Mouse (Mus musculus): ENCODE data around the gene Cyb5b.
"Not testable (repeated sequence)": the region's sequence is repeated elsewhere in the genome, so short reads cannot be mapped to it uniquely, and the experiment has no call there.

Gene Cyb5b

DNA sequence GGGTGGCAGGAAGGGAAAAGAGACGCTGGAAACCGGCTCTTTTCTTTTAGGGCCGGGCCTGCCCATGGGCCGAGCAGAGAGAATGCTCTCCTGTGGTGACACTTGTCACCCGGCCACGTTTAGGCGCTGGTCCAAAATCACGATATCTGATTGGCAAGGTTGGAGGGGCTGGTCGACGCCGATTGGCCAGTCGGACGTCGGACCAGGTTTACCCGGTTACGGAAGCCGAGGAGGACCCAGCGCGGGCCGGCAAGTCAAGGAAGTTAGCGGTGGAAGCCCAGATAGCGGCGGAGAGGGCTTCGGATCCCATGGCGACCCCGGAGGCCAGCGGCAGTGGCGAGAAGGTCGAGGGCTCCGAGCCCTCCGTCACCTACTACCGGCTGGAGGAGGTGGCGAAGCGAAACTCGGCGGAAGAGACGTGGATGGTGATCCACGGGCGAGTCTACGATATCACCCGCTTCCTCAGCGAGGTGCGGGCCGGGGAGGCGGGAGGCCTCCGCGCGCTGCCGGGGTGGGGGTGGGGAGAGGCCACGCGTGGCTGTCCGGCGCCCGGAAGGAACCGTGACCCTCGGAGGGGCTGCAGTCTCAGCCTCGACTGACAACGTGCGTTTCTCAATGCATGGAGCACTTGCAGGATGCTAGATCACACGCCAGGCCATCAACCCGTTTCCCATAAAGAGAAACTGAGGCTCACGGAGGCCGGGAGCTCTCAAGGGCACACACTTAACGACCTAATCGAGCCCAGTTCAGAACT, at the start of gene Cyb5b:
TSS of gene Cyb5b (plus strand) at position 237 of the 754 bp plus-strand sequence.
- peak; percentile 98 for DNase-seq

DNA sequence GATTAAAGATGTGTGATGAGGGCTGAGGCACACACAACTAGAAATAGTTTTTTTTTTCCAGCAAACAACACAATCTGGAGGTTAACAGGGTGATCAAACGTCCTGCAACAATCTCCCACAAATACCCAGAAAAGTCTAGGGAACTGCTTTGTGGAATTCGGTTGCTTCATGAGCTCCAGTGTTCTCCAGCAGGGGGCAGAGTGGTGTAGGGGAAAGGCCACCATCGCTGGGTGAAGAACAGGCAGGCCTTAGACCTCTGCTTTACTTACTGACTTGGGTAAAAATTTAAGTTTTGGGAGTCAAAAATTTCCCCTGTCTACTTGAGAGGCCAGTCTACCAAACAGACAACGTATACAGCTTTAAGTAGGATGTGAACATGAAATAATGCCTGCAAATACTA, 45.9 kb upstream of the Cyb5b start:
- DNase-seq = peak; percentile 71 to 84

DNA sequence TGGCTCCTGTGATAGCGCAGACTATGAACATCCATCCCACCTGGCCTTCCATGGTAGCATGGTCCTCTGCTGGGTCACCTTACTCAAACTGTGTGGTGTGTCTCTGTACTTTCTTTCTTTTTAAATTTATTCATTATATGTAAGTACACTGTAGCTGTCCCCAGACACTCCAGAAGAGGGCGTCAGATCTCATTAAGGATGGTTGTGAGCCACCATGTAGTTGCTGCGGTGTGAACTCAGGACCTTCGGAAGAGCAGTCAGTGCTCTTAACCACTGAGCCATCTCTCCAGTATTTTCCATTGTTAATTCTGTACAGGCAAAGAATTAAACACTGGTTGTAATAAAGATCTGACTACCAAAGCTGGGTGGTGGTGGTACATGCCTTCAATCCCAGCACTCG, 42.4 kb upstream of the Cyb5b start:
- not testable (repeated sequence) for DNase-seq

DNA sequence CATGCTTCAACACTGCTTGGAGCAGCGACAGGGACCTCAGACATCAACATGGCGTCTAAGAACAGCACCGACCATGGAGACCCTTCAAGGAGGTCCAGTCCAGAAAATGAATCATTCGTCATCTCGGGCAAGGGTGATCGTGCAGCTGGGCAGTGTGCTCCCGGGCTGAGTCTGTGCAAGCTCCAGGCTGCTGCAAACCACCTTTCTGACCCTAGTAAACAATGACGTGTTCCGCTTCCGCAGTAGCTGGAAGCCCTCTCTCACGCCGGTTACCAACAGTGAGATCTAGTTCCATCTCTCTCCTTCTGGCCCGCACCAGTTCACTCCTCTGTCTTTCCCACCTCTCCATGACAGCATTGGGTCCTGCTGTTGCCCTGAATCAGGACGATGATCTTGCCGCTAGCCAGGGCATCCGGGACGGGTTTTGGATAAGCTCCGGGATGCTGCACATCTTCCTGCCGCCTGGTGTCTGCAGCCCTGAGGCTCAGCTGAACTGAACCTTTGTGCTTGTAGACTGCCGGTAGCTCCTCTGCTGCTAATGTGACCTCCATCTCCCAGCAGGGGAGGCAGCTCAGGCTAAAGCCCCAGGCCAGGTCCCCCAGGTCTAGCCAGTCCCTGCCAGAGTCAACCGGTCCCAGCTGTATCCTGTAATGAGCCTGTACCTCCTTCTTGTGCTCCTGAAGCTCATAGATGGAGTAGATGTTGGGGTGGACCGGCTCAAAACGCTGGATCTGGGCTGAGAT, 41.3 kb upstream of the Cyb5b start:
- DNase-seq = no peak

DNA sequence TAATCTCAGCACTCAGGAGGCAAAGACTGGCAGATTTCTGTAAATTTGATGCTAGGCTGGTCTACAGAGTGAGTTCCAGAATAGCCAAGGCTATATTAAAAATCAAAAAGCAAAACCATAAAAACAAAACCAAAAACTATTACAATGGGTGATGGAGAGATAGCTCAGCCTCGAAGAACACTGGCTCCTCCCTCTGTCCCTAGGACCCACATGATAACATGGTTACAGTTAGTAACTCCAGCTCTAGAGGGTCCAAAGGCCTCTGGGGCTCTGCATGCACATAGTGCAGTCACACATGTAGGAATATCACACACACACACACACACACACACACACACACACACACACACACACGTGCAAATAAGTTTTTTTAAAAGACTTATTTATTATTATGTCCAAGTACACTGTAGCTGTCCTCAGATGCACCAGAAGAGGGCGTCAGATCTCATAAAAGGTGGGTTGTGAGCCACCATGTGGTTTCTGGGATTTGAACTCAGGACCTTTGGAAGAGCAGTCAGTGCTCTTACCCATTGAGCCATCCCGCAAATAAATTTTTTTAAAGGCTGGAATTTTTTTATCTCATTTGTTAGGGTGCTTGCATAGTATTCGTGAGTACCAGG, 40.5 kb upstream of the Cyb5b start:
- no peak for DNase-seq

DNA sequence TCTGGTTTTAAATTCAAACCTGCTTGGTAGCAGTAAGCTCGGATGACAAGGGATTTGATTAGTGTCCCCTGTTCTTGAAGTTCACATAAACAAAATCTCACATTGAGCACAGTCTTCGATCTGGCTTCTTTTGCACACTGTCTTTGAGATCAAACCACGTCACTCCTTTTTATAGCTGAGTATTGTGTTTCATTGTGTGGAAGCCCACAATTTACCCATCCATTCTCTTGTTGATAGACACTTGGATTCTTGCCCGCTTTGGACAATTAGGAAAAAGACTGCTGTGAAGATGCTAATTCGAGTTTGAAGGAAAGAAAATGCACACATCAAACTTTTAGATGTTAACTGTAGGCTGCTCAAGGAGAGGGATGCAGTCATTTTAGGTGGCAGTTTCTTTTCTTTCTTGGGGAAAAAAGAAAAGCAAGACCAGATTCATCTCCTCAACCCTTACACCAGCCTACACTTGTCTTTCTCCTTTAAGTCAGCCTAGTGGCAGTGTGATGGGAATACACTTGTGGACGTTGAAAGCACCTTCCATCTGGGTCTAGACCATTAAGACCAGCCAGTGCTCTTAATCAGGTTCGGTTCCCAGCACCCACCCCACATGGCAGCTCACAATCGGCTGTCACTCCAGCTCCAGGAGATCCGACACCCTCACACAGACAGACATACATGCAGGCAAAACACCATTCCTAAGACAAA, 39.7 kb upstream of the Cyb5b start:
- no peak for DNase-seq

DNA sequence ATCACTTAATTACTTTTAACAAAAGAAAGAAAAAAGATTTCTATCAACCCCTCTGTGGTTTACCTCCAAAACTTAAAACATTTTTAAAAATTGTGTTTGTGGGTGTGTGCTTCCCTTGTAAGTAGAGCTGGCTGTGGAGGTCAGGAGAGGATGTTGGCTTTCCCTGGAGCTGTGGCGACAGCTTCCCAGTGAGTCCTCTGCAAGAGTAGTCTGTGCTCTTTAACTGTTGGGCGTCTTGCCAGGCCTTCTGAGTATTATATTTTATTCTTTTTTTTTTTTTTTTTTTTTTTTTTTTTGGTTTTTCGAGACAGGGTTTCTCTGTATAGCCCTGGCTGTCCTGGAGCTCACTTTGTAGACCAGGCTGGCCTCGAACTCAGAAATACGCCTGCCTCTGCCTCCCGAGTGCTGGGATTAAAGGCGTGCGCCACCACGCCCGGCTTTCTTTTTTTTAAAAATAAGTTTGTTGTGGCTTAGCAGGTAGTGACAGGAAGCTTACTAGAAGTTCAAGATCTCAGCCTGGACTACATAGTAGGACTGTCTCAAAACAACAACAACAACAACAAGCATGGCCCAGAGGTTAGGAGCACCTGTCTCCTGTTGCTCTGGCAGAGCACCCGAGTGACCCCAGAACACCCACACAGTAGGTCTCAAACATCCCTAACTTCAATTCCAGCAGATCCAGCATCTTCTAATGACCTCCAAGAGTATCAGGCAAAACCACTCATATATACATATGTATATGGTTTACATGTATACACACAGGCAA, 38.9 kb upstream of the Cyb5b start:
- DNase-seq = no peak

DNA sequence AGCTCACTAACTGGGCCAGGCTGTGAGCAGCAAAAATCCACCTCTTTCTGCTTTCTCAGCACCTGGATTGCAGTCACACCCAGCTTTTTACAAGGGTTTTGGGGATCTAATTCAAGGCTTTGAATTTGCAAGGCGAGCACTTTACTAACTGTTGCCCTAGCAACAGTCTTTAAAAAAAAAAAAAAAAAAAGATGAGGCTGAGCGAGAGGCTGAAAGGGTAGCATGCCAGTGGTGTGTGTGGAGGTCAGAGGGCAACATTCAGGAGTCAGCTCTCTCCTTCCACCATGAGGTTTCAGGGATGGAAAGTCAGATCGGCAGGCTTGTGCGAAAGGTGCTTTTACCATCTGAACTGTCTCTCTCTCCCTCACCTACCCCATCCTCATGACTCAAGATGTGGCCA, 37.2 kb upstream of the Cyb5b start:
- no peak for DNase-seq

DNA sequence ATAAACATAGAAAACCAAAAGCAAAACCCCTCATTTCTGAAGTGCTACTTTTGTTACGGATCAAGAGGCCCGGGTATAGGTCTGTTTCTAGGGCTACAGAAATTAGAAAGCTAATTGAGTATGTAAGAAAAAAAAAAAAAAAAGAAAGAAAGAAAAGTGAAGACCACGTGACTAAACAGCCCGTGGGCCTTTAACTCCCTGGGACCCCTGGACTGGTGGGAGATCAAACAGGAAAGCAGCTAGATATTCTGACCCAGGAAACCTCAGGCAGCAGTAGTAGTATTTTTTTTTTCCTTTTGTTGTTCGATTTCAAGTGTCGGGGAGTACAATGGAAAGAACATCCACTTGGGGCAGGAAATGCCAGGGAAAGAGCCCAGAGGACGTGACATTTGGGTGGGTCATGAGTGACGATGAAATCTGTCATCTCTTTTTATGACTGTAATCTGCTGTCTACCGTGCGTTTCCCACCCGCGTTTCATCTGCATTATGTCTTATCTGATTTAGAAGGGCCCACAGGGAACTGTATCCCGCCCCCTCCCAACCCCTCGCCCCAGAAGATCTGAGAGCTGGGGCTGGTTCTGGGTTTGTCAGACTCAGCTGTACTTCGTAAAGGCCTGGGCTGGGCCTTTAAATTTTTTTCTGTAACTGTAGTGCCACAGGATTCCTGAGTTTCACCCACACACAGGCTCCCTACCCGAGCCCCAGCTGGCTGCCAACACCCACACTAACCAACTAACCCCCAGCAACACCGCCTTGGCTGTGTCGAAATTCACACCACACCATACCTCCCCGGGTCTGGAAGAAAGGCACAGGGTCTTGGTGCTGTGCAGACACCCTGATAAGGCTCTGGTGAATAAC, 36.1 kb upstream of the Cyb5b start:
- DNase-seq = no peak

DNA sequence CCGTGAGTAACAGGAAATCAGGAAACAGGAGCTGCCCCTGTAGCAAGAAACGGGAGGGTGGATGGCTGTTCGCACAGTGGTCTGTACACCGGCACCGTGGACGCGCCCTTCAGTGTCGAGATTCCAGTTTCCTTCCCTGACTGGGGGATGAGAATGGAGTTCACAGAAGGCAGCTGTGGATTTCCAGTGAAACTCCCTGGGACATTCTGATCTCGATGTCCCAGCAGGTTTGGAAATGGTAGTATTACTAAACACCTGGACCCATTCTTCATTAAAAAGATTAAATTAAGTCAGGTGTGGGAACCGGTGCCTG, 35.5 kb upstream of the Cyb5b start:
- no peak for DNase-seq

DNA sequence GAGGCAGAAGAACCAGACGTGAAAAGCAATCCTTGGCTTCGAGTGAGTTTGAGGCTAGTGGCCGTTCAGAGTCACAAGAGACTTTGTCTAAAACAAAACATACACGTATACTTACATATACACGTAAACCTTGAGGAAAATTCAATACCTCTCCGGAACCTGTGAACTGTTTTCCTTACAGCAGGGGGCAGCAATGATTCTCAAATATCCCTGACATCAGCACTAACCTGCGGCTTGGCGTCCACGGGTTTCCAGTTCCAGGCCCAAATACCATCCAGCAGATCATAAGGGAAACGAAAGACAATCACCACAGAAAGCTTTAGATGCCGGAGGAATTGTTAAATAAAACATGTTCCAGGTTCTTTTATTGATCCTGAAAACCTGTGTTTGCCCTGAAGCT, 34.4 kb upstream of the Cyb5b start:
- DNase-seq = peak; percentile 82 to 89

DNA sequence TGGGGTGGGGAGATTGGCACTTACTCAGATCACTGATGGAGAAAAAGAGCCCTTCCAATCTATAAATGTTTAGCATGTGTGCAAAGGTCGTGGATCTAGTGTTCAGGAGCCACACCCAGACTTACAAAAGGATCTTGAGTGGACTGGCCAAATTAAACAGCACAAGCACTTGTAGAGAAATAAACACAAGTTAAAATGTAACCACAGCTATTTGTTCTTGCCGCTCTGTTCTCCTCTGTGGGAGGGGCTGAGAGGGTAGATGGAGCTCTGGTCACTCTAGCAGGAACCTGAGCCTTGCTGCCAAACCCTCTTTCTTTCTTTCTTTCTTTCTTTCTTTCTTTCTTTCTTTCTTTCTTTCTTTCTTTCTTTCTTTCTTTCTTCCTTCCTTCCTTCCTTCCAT, 33.4 kb upstream of the Cyb5b start:
- no peak for DNase-seq

DNA sequence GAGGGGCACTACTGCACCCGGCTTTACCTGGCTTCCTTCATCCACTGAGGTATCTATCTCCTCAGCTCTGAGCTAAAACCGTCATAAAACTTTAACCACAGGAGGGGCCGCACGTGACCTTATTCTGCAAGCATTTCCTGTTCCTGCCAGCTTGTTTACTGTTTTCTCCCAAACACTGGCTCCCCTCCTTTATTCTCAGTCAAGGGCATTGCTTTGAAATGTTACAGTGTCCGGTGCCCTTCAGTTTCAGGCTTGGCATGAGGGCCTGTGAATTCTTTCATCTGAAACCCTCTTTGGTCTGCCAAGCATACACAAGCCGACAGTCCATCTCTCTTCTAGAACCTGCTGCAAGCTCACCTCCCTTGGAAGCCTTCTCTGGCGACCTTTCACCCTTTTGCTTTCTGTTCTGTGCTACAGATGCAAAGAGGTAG, 31.6 kb upstream of the Cyb5b start:
- peak in 1 of 2 experiments; percentile 37 for DNase-seq

DNA sequence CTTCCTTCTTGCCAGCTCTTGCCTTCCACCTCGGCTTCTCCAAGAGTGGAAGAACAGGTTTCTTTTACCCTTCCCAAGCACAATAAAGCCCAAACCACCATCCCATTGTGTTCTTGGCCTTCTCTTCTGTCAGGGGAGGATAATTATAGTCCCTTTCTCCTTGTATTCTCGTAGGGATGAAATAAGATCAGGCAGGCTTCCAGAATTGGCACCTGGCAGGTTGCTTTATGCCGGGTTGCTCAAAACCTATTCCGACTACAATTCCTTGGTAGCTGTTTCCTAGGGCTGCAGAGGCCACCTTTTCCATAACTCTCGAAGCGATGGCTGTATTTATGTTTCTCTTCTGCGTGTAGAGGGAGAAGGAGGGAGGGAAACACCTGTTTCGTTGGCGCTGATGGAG, 31.0 kb upstream of the Cyb5b start:
- DNase-seq = peak; percentile 48 to 49

DNA sequence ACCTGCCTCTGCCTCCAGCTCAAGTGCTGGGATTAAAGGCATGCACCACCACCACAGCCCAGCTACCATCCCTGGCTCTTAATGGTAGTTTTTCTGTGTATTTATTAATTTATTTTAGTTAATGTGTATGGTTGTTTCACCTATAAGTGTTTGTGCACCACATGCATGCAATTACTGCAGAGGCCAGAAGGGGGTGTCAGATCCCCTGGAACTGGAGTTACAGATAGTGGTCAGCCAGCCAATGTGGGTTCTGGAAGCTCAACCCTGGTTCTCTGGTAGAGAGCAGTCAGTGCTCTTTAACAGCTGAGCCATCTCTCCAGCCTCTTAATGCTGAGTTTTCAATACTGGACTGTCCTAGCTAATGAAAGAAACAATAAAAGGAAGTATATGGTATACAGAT, 29.6 kb upstream of the Cyb5b start:
- no peak for DNase-seq

DNA sequence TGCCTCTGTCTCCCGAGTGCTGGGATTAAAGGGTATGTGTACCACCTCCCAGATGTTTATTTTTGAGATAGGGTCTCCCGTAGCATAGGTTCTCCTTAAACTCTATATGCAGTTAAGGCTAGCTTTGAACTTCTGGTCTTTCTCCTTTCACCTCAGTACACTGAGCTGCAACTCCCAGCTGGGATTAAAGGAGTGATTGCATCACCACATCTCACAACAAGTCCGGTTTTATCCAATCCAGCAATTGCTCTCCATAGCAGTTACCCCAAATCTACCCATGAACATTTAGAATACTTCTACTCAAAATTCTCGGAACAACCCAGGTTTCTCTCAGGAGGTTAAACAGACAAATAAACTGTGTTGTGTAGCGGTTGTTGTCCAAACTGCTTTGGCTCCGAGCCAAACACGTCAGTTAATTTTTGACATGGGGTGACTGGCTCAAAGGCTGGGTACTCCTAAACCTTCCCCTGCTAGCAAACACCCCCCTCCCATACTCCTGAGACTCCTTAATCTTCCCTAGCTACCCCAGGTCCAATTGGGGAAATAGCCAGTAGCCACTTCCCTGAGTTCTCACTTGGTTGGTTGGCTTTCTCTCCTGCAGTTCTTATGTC, 28.7 kb upstream of the Cyb5b start:
- no peak for DNase-seq

DNA sequence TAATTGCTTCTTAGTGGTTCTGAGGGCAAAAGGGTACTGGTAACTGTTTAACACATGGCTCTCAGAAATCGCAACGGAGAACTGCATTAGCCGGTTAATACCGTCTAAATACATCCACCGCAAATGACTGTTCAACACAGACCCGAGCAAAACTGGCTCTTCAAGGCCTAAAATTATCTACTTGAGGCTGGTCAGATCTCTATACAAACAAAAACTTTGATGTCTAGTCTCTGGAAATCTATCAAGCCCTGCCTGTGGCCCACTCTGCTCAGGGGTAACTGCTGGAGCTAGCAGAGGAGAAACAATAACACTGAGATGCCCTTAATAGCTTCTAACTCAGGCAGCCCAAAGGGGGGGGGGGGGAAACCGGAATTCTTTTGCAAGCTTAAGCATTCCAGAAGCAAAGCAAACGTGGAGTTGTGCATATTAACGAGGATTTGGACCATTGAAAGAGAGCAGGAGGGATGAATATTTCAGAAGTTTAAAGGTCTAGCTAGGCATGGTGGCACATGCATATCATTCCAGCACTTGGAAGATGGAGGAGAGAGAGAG, 27.3 kb upstream of the Cyb5b start:
- no peak for DNase-seq

DNA sequence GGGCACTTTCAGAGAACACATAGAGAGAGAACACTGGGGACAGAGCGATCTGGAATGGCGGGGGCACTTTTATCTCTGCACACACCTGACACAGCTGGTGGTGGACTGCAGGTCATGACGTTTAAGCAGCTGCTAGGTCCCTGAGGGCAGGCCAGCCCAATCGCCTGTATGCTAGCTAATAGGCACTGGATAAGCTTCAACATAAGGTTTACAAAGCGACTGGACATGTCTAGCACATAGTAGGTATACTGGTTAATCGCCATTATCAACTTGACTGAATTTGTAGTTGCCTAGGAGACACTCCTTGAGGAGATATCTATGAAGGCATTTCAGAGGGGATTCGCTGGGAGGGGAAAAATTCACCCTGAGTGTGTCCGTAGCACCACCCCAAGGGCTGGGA, 26.1 kb upstream of the Cyb5b start:
- no peak for DNase-seq

DNA sequence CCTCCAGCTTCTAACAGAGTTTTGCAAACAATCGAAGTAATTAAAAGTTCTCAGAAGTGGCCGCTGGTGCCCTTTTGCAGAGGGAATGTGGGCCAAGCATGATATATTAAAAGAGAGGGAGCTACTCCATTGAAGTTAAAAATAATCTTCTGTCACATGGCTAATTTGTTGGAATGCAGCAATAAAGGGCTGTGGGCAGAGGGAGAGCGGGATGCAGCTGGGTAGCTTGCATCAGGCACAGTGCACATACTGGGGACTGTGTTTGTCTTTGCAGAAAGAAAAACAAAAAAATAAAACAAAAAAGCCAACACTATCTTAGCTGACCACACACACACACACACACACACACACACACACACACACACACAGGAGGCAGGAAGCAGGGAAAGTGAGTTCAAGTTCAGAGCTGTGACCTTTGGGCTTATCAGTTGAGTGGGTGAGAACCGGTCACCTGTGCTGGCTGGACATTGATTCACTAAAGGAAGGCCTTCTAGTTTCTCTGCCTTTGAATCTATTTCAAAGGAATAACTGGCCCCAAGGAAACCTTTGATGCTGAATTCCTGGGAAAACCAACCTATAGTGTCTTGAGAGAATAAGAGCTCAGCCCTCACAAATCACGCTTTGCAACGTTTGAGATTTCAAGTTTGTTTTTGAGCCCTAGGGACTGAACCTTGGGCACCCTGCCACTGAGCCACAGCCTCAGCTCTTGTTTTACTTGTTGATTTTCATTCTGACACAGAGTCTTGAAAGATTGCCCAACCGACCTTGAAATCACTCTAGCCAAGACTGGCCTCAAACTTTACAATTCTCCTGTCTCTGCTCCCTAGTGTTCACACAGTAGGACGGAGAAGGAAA, 21.0 kb upstream of the Cyb5b start:
- no peak for DNase-seq

DNA sequence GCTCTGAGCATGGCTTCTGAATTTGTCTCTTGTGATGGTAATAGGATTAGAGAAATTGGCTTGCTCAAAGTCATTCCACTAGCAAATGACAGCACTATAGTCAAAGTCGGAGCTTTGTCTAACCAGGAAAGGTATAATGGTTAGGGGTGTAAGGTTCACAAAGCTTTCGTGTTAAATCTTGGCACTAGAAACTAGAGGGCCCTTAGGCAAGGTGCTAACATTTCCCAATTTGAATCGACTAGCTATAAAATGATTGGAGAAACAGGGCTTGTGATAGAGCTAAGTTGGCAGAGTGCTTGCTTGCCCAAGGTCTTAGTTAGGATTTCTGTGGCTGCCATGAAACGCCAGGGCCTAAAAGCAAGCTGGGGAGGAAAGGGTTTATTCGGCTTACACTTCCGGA, 20.4 kb upstream of the Cyb5b start:
- DNase-seq = no peak

All from cerebellum, postnatal 25 days (tissue).